Mouse (Mus musculus) heart, embryonic 11.5 days (tissue): ENCODE data around the gene Usp2. TPM values are rescaled to one million over a fixed set of nuclear protein-coding genes. Genes with fewer than 3 reads are reported as not detected.

ENCODE experiments used
- ATAC-seq: fragments of 200-750 bp; cut with Nextera tagmentation; replicated peaks from 2 replicates; pipeline ENCODE4 v1.8.0; 2017; ENCODE audit warnings: moderate library complexity; ENCODE audit not compliant: insufficient number of reproducible peaks, low FRiP score, low TSS enrichment
- H3K27ac ChIP-seq: fragments of 300-500 bp; sonication (generic); 2 replicates; pipeline ENCODE4 v1.5.1; 2014; ENCODE audit warnings: mild to moderate bottlenecking, low read depth, low read length
- H3K27me3 ChIP-seq: fragments of 300-500 bp; sonication (generic); 2 replicates; pipeline ENCODE4 v1.6.1; 2014; ENCODE audit warnings: mild to moderate bottlenecking, low read length, mixed read lengths; ENCODE audit not compliant: control insufficient read depth, insufficient read depth
- H3K36me3 ChIP-seq: fragments of 300-500 bp; sonication (generic); 2 replicates; pipeline ENCODE4 v1.6.1; 2014; ENCODE audit warnings: mild to moderate bottlenecking, low read length, moderate library complexity, mixed read lengths; ENCODE audit not compliant: control insufficient read depth, insufficient read depth
- H3K4me1 ChIP-seq: fragments of 300-500 bp; sonication (generic); 2 replicates; pipeline ENCODE4 v1.6.1; 2014; ENCODE audit warnings: low read length; ENCODE audit not compliant: control insufficient read depth, insufficient read depth
- H3K4me2 ChIP-seq: fragments of 300-500 bp; sonication (generic); 2 replicates; pipeline ENCODE4 v1.6.1; 2014; ENCODE audit warnings: mild to moderate bottlenecking, moderate library complexity
- H3K4me3 ChIP-seq: fragments of 300-500 bp; sonication (generic); 2 replicates; pipeline ENCODE4 v1.5.1; 2014; ENCODE audit warnings: low read depth, low read length
- H3K9ac ChIP-seq: fragments of 300-500 bp; sonication (generic); 2 replicates; pipeline ENCODE4 v1.6.1; 2014; ENCODE audit warnings: mild to moderate bottlenecking, low read depth, low read length, moderate library complexity
- H3K9me3 ChIP-seq: fragments of 300-500 bp; sonication (generic); replicated peaks from 2 replicates; pipeline ENCODE4 v1.6.1; 2016; ENCODE audit warnings: low read length; ENCODE audit not compliant: control insufficient read depth
- WGBS: fragments of 180-500 bp; shearing (Covaris S2); extraction: QIAGEN DNeasy Blood & Tissue Kit; methylation state at CpG from one replicate; pipeline ENCODE4 v1.1.7; 2014; ENCODE audit not compliant: insufficient replicate concordance; 5-methylcytosine and 5-hydroxymethylcytosine counted together
- polyA plus RNA-seq: library from polyadenylated mRNA; unstranded; fragments of >200 nt; fragmentation: Nextera tagmentation; extraction: Ambion mirVana; gene quantifications from 2 replicates; pipeline ENCODE4 v1.2.1, GENCODE M21; 2014

Usp2 gene
- polyA plus RNA-seq, 1 experiment from 2014 or later = 53.8 TPM

GRCm38 (mm10) chr9:44133287-44133686 lies 66.5 kb downstream of the Usp2 start:
- H3K27ac ChIP-seq = peak overlapping the region; percentile 90
- no peak for ATAC-seq
- no peaks in the 10 kb centered on the region for H3K27me3 ChIP-seq
- peaks cover 11% of the 10 kb centered on the region for H3K36me3 ChIP-seq
- H3K4me2 ChIP-seq = peak overlapping the region; percentile 86
- WGBS = 13% methylated on average over 2 of the region's 2 CpGs
- peaks cover 42% of the 10 kb centered on the region for H3K4me1 ChIP-seq
- H3K9me3 ChIP-seq = no peaks in the 10 kb centered on the region
- H3K9ac ChIP-seq = peak overlapping the region; percentile 88; the same call in 1 of the 2 replicates
- H3K4me3 ChIP-seq = peak overlapping the region; percentile 87

GRCm38 (mm10) chr9:44134101-44134850 lies 67.5 kb downstream of the Usp2 start, which contains the start of gene Mcam:
TSS of gene Mcam (plus strand) at chr9:44134469.
- H3K27me3 ChIP-seq = no peaks in the 10 kb centered on the region
- peak within 1 kb of the TSS; percentile 87 for H3K4me3 ChIP-seq
- H3K27ac ChIP-seq = peak within 1 kb of the TSS; percentile 90
- peaks cover 49% of the 10 kb centered on the region for H3K4me1 ChIP-seq
- peak within 1 kb of the TSS; percentile 88 for H3K9ac ChIP-seq
- peaks cover 17% of the 10 kb centered on the region for H3K36me3 ChIP-seq
- no peaks in the 10 kb centered on the region for H3K9me3 ChIP-seq
- peak within 1 kb of the TSS; percentile 86 for H3K4me2 ChIP-seq
- peak; percentile 40 for ATAC-seq
- WGBS = under 1% methylated on average over 54 of the region's 55 CpGs

GRCm38 (mm10) chr9:44134851-44135730 lies 68.3 kb downstream of the Usp2 start:
- no peaks in the 10 kb centered on the region for H3K9me3 ChIP-seq
- H3K27ac ChIP-seq = peak overlapping the region; percentile 90
- peak overlapping the region; percentile 88 for H3K9ac ChIP-seq
- peak overlapping the region; percentile 87 for H3K4me3 ChIP-seq
- ATAC-seq = no peak
- H3K4me2 ChIP-seq = peak overlapping the region; percentile 86
- peaks cover 48% of the 10 kb centered on the region for H3K4me1 ChIP-seq
- no peaks in the 10 kb centered on the region for H3K27me3 ChIP-seq
- H3K36me3 ChIP-seq = peaks cover 25% of the 10 kb centered on the region
- WGBS = 2% methylated on average over 46 of the region's 49 CpGs

GRCm38 (mm10) chr9:44135731-44136411 lies 69.0 kb downstream of the Usp2 start:
- ATAC-seq = peak; percentile 35; the same call in 1 of the 2 replicates
- no peaks in the 10 kb centered on the region for H3K27me3 ChIP-seq
- H3K4me2 ChIP-seq = peak overlapping the region; percentile 86
- H3K27ac ChIP-seq = peak overlapping the region; percentile 90
- peaks cover 42% of the 10 kb centered on the region for H3K4me1 ChIP-seq
- no peaks in the 10 kb centered on the region for H3K9me3 ChIP-seq
- peaks cover 32% of the 10 kb centered on the region for H3K36me3 ChIP-seq
- H3K4me3 ChIP-seq = peak overlapping the region; percentile 87
- 26% methylated on average over 7 of the region's 7 CpGs for WGBS
- peak overlapping the region; percentile 88 for H3K9ac ChIP-seq

GRCm38 (mm10) chr9:44137846-44138245 lies 71.0 kb downstream of the Usp2 start:
- Histone ChIP-seq H3K27ac (no peak overlapping the region), H3K27me3 (no peaks in the 10 kb centered on the region), H3K9me3 (no peaks in the 10 kb centered on the region), H3K4me2 (no peak overlapping the region), H3K4me3 (no peak overlapping the region), H3K36me3 (peaks cover 38% of the 10 kb centered on the region), H3K4me1 (peaks cover 33% of the 10 kb centered on the region), H3K9ac (no peak overlapping the region)
- ATAC-seq = no peak
- 62% methylated on average over 4 of the region's 4 CpGs for whole genome bisulfite sequencing

GRCm38 (mm10) chr9:44141951-44142350 lies 75.1 kb downstream of the Usp2 start:
- Histone ChIP-seq H3K27me3 (no peaks in the 10 kb centered on the region), H3K4me1 (peaks cover 14% of the 10 kb centered on the region; the same call in 1 of the 2 replicates), H3K27ac (no peak overlapping the region), H3K4me3 (no peak overlapping the region), H3K9me3 (no peaks in the 10 kb centered on the region), H3K36me3 (peaks cover 35% of the 10 kb centered on the region), H3K9ac (no peak overlapping the region), H3K4me2 (no peak overlapping the region)
- no peak for ATAC-seq
- WGBS = 65% methylated on average over 5 of the region's 5 CpGs

GRCm38 (mm10) chr9:44143421-44143820 lies 76.6 kb downstream of the Usp2 start:
- Histone ChIP-seq H3K9ac (no peak overlapping the region), H3K36me3 (peaks cover 26% of the 10 kb centered on the region), H3K4me1 (peaks cover 11% of the 10 kb centered on the region; the same call in 1 of the 2 replicates), H3K27me3 (no peaks in the 10 kb centered on the region), H3K27ac (peak overlapping the region; percentile 10; the same call in 1 of the 2 replicates), H3K9me3 (no peaks in the 10 kb centered on the region), H3K4me3 (no peak overlapping the region), H3K4me2 (no peak overlapping the region)
- 77% methylated on average over 5 of the region's 5 CpGs for WGBS
- ATAC-seq = no peak
